Mouse (Mus musculus): Measurements from ENCODE around the gene Jun.

DNA sequence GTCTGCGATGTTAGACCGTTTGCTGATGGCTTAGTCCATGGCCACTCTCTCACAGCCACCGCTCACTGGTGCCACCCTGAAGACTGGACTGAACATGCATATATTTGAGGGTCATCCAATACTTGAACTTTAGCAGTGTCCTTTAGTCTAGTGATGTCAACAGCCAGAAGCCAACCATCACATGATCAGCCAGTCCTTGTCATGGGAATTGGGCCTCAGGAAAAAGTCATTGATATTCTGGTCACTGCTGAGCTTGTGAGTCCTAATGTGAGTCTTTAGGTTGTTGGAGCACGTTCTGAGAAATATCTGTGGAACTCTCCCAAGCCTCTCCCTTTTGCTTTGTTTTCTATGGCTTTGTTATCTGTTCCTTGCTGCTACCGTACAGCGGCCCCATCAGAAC is 43.3 kb upstream of the Jun start:
- TF ChIP-seq GATA1 (IDR thresholded peaks at IDR 0.05; ENCODE audit: borderline replicate concordance, low read length) (no peak), FLI1 (IDR thresholded peaks at IDR 0.05; ENCODE audit: low read length) (no peak)

Measured in megakaryocyte, embryonic 14.5 days (primary cell).